Mouse (Mus musculus): ENCODE data around the gene Retn. TPM values are rescaled to one million over a fixed set of nuclear protein-coding genes. Genes with fewer than 3 reads are reported as not detected.

The Retn gene
- polyA plus RNA-seq, 1 experiment from 2014 or later = not detected

- H3K4me1 ChIP-seq (ENCODE audit: insufficient read depth) = no peaks in the 10 kb centered on the region
- no peak within 1 kb of the TSS for H3K4me3 ChIP-seq (ENCODE audit: low read depth, low read length)
- DNase-seq = no peak
- H3K27me3 ChIP-seq (ENCODE audit: insufficient read depth, low read length) = 0 out of 2 replicates have a peak, but pooled peaks cover 5% of the 10 kb centered on the region
- no peak for ATAC-seq (ENCODE audit: insufficient read depth)
- H3K27ac ChIP-seq (ENCODE audit: low read depth) = no peak within 1 kb of the TSS
- H3K9ac ChIP-seq = no peak within 1 kb of the TSS
- no peaks in the 10 kb centered on the region for H3K36me3 ChIP-seq (ENCODE audit: insufficient read depth)
- no peak within 1 kb of the TSS for H3K4me2 ChIP-seq
- no peaks in the 10 kb centered on the region for H3K9me3 ChIP-seq (ENCODE audit: low read depth, low read length)
- 64% methylated on average over 1 of the region's 1 CpGs for WGBS
- TF ChIP-seq CTCF (IDR thresholded peaks at IDR 0.05; ENCODE audit: low read depth) = no peak
These were observed 30.1 kb upstream of the Retn start, which contains the start of gene Pcp2 for GRCm38 (mm10) chr8:3625445-3625844. Gene Pcp2, minus strand, starts transcription at chr8:3625545.

- DNase-seq = no peak
These were observed 28.6 kb upstream of the Retn start for GRCm38 (mm10) chr8:3626971-3627370.

GRCm38 (mm10) chr8:3628014-3628413 lies 27.6 kb upstream of the Retn start:
- no peak for ATAC-seq (ENCODE audit: insufficient read depth)
- Histone ChIP-seq H3K4me3 (ENCODE audit: low read depth, low read length) (no peak overlapping the region), H3K27me3 (ENCODE audit: insufficient read depth, low read length) (0 out of 2 replicates have a peak, but pooled peaks cover 5% of the 10 kb centered on the region), H3K27ac (ENCODE audit: low read depth) (no peak overlapping the region), H3K4me2 (no peak overlapping the region), H3K9me3 (ENCODE audit: low read depth, low read length) (no peaks in the 10 kb centered on the region), H3K9ac (no peak overlapping the region), H3K4me1 (ENCODE audit: insufficient read depth) (no peaks in the 10 kb centered on the region), H3K36me3 (ENCODE audit: insufficient read depth) (no peaks in the 10 kb centered on the region)
- WGBS = 29% methylated on average over 5 of the region's 5 CpGs
- peak; percentile 43 for DNase-seq
- TF ChIP-seq CTCF (IDR thresholded peaks at IDR 0.05; ENCODE audit: low read depth) = peak; percentile 60

More at GRCm38 (mm10) chr8:3626971-3627370, 28.6 kb upstream of the Retn start:
- no peak for TF ChIP-seq CTCF (IDR thresholded peaks at IDR 0.05; ENCODE audit: low read depth)
- Histone ChIP-seq H3K4me1 (ENCODE audit: insufficient read depth) (no peaks in the 10 kb centered on the region), H3K36me3 (ENCODE audit: insufficient read depth) (no peaks in the 10 kb centered on the region), H3K4me2 (no peak overlapping the region), H3K4me3 (ENCODE audit: low read depth, low read length) (no peak overlapping the region), H3K27ac (ENCODE audit: low read depth) (no peak overlapping the region), H3K9ac (no peak overlapping the region), H3K27me3 (ENCODE audit: insufficient read depth, low read length) (0 out of 2 replicates have a peak, but pooled peaks cover 5% of the 10 kb centered on the region), H3K9me3 (ENCODE audit: low read depth, low read length) (no peaks in the 10 kb centered on the region)
- 45% methylated on average over 5 of the region's 5 CpGs for whole genome bisulfite sequencing
- no peak for ATAC-seq (ENCODE audit: insufficient read depth)

DNA sequence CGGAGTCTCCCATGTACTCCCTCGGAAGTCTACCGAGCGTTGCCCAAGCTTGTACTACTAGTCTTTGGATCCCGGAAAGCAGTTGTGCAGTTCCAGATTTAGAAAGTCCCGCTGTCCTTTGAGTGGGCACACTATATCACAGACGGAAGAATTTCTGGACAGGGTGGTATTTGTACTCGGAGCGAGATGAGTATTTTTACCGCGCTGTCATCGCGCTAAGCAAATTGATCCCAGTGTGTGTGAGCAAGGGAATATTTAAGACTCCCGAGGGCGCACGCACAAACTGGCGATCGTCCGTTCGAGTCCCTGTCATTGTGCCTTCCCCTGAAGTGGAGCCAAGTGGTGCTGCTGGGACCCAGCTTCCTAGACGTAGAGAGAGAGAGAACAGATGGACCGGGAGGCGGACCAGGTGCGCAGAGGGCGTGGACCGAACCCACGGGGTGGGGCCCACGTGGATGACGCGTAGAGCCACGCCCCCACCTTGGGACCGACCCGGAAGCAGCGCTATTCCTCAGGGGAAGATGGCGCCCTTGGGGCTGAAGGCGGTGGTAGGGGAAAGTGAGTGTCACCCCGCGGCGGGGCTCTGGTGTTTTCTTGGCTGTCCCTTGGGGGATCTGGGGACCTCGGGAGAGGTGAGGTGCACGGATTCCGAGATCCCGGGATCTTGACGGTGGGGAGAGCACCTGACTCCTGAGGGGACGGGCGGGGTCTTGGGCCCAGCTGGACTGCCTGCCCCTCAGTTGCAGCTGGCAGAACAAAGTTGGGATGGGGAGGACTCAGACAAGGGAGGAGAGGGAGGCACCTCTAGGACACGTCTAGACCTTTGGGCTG lies 24.7 kb upstream of the Retn start, which contains the start of gene Stxbp2:
TSS of gene Stxbp2 (plus strand) at position 309 of the 831 bp plus-strand sequence.
- no peaks in the 10 kb centered on the region for H3K4me1 ChIP-seq (ENCODE audit: insufficient read depth)
- ATAC-seq (ENCODE audit: insufficient read depth) = peak; percentile 92
- H3K27ac ChIP-seq (ENCODE audit: low read depth) = no peak within 1 kb of the TSS
- 0 out of 2 replicates have a peak, but pooled peaks cover 3% of the 10 kb centered on the region for H3K36me3 ChIP-seq (ENCODE audit: insufficient read depth)
- DNase-seq = peak; percentile 83
- peak within 1 kb of the TSS; percentile 59 for H3K4me3 ChIP-seq (ENCODE audit: low read depth, low read length)
- H3K27me3 ChIP-seq (ENCODE audit: insufficient read depth, low read length) = 0 out of 2 replicates have a peak, but pooled peaks cover 5% of the 10 kb centered on the region
- H3K9ac ChIP-seq = peak within 1 kb of the TSS; percentile 56
- 5% methylated on average over 47 of the region's 47 CpGs for WGBS
- peak within 1 kb of the TSS; percentile 62 for H3K4me2 ChIP-seq
- H3K9me3 ChIP-seq (ENCODE audit: low read depth, low read length) = no peaks in the 10 kb centered on the region
- TF ChIP-seq CTCF (IDR thresholded peaks at IDR 0.05; ENCODE audit: low read depth) = no peak

- H3K9me3 ChIP-seq (ENCODE audit: low read depth, low read length) = no peaks in the 10 kb centered on the region
- H3K4me2 ChIP-seq = peak overlapping the region; percentile 62
- 0 out of 2 replicates have a peak, but pooled peaks cover 6% of the 10 kb centered on the region for H3K36me3 ChIP-seq (ENCODE audit: insufficient read depth)
- DNase-seq (no peak), ATAC-seq (ENCODE audit: insufficient read depth) (peak; percentile 13; the same call in 1 of the 2 replicates)
- peak overlapping the region; percentile 56 for H3K9ac ChIP-seq
- H3K4me3 ChIP-seq (ENCODE audit: low read depth, low read length) = peak overlapping the region; percentile 59
- no peaks in the 10 kb centered on the region for H3K4me1 ChIP-seq (ENCODE audit: insufficient read depth)
- no peak for TF ChIP-seq CTCF (IDR thresholded peaks at IDR 0.05; ENCODE audit: low read depth)
- 0 out of 2 replicates have a peak, but pooled peaks cover 5% of the 10 kb centered on the region for H3K27me3 ChIP-seq (ENCODE audit: insufficient read depth, low read length)
- no peak overlapping the region for H3K27ac ChIP-seq (ENCODE audit: low read depth)
- 16% methylated on average over 8 of the region's 8 CpGs for WGBS
These were observed 24.1 kb upstream of the Retn start for GRCm38 (mm10) chr8:3631478-3631875.

DNA sequence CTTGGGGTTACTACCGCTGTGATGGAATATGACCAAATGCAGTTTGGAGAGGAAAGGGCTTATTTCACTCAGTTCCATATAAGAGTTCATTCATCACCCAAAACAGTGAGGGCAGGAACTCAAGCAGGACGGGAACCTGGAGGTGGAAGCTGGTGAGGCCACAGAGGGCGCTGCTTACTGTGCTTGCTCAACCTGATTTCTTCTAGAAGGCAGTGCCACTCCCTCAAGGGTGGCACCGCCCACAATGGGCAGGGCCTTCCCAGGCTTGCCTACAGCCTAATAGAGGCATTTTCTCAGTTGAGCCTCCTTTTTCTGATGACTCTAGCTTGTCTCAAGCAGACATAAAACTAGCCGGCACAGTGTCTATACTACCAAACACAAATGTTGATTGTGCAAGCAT lies 9.8 kb upstream of the Retn start:
- ATAC-seq (ENCODE audit: insufficient read depth) = peak; percentile 44; the same call in 1 of the 2 replicates
- DNase-seq = peak; percentile 34
- WGBS = 16% methylated on average over 5 of the region's 5 CpGs

More for the DNA sequence above, 9.8 kb upstream of the Retn start:
- no peaks in the 10 kb centered on the region for H3K27me3 ChIP-seq (ENCODE audit: insufficient read depth, low read length)
- no peak overlapping the region for H3K4me3 ChIP-seq (ENCODE audit: low read depth, low read length)
- no peaks in the 10 kb centered on the region for H3K36me3 ChIP-seq (ENCODE audit: insufficient read depth)
- no peaks in the 10 kb centered on the region for H3K4me1 ChIP-seq (ENCODE audit: insufficient read depth)
- peak; percentile 12; the same call in 1 of the 2 replicates for TF ChIP-seq CTCF (IDR thresholded peaks at IDR 0.05; ENCODE audit: low read depth)
- H3K9me3 ChIP-seq (ENCODE audit: low read depth, low read length) = no peaks in the 10 kb centered on the region
- no peak overlapping the region for H3K9ac ChIP-seq
- no peak overlapping the region for H3K27ac ChIP-seq (ENCODE audit: low read depth)
- no peak overlapping the region for H3K4me2 ChIP-seq
